Mouse (Mus musculus) liver, adult 2 months (tissue): Measurements from ENCODE around the gene Nccrp1. TPM values are rescaled to one million over a fixed set of nuclear protein-coding genes. Genes with fewer than 3 reads are reported as not detected.
A peak's percentile ranks its signal among the peaks of the same experiment; 100 is the strongest.

Experiments
- DNase-seq: peaks from one replicate; pipeline ENCODE4 v3.0.0-alpha.2; 2011; ENCODE audit warnings: low read depth, low spot score; ENCODE audit errors: extremely low read depth
- H3K27ac ChIP-seq: fragments of 200-500 bp; replicated peaks from 2 replicates; pipeline ENCODE4 v1.5.1; 2012; ENCODE audit warnings: low read depth, mild to moderate bottlenecking, control low read depth, inconsistent platforms, low read length; ENCODE audit not compliant: insufficient read depth
- H3K27me3 ChIP-seq: fragments of 200-500 bp; 2 replicates; pipeline ENCODE4 v1.6.1; 2012; ENCODE audit warnings: mild to moderate bottlenecking, moderate library complexity, low read length, inconsistent platforms; ENCODE audit not compliant: control insufficient read depth, insufficient read depth
- H3K36me3 ChIP-seq: fragments of 200-500 bp; 2 replicates; pipeline ENCODE4 v1.6.1; 2012; ENCODE audit warnings: low read length, inconsistent platforms; ENCODE audit not compliant: control insufficient read depth, insufficient read depth
- H3K4me1 ChIP-seq: fragments of 200-500 bp; 2 replicates; pipeline ENCODE4 v1.6.1; 2011; ENCODE audit warnings: low read length; ENCODE audit not compliant: control insufficient read depth, insufficient read depth
- H3K4me3 ChIP-seq: fragments of 200-500 bp; 2 replicates; pipeline ENCODE4 v1.5.1; 2011; ENCODE audit warnings: low read depth, mild to moderate bottlenecking, control low read depth, low read length, moderate library complexity; ENCODE audit not compliant: insufficient read depth
- H3K79me2 ChIP-seq: fragments of 200-500 bp; 2 replicates; pipeline ENCODE4 v1.6.1; 2012; ENCODE audit warnings: inconsistent platforms, mild to moderate bottlenecking, low read length, moderate library complexity; ENCODE audit not compliant: control insufficient read depth, insufficient read depth
- H3K9ac ChIP-seq: fragments of 200-500 bp; 2 replicates; pipeline ENCODE4 v1.6.1; 2012; ENCODE audit warnings: low read depth, mild to moderate bottlenecking, control low read depth, inconsistent platforms, low read length
- CTCF ChIP-seq: fragments of 200-500 bp; IDR thresholded peaks from 2 replicates; pipeline ENCODE4 v1.5.1; 2011; ENCODE audit warnings: low read depth, low read length, control low read depth
- POLR2A ChIP-seq: fragments of 200-500 bp; IDR thresholded peaks from 2 replicates; pipeline ENCODE4 v1.6.1; 2011; ENCODE audit warnings: low read length, control low read depth; ENCODE audit not compliant: insufficient read depth; ENCODE audit errors: extremely low read depth
- WGBS: fragments of 180-500 bp; shearing (Covaris S2); methylation state at CpG from one replicate; pipeline ENCODE4 v1.1.7; 2018; 5-methylcytosine and 5-hydroxymethylcytosine counted together
- polyA plus RNA-seq: library from polyadenylated mRNA; depleted of rRNA; stranded (reverse); fragments of >200 nt; gene quantifications from 2 replicates; pipeline ENCODE4 v1.2.3, GENCODE M21; 2012
- total RNA-seq: library from RNA; depleted of rRNA; stranded (reverse); fragments of >200 nt; gene quantifications from 2 replicates; pipeline ENCODE4 v1.2.3, GENCODE M21; 2014

The Nccrp1 gene
- total and polyA plus RNA-seq, 2 experiments = 0.05 TPM; not detected in 1

GRCm38 (mm10) chr7:28558486-28558885 lies 11.4 kb upstream of the Nccrp1 start:
- Histone ChIP-seq H3K36me3 (peaks cover 4% of the 10 kb centered on the region; the same call in 1 of the 2 replicates), H3K79me2 (no peaks in the 10 kb centered on the region), H3K4me3 (no peak overlapping the region), H3K9ac (no peak overlapping the region), H3K27ac (no peak overlapping the region), H3K27me3 (no peaks in the 10 kb centered on the region), H3K4me1 (no peaks in the 10 kb centered on the region)
- TF ChIP-seq POLR2A = no peak
- TF ChIP-seq CTCF = no peak
- peak; percentile 67 for DNase-seq
- WGBS = 31% methylated on average over 4 of the region's 4 CpGs

- Histone ChIP-seq H3K27ac (no peak overlapping the region), H3K9ac (no peak overlapping the region), H3K4me1 (no peaks in the 10 kb centered on the region), H3K36me3 (peaks cover 4% of the 10 kb centered on the region; the same call in 1 of the 2 replicates), H3K27me3 (no peaks in the 10 kb centered on the region), H3K79me2 (no peaks in the 10 kb centered on the region), H3K4me3 (no peak overlapping the region)
- no peak for TF ChIP-seq CTCF
- TF ChIP-seq POLR2A = no peak
- WGBS = 84% methylated on average over 6 of the region's 6 CpGs
- no peak for DNase-seq
Measured at GRCm38 (mm10) chr7:28557708-28558107, 10.7 kb upstream of the Nccrp1 start.

GRCm38 (mm10) chr7:28557069-28557468 lies 10.0 kb upstream of the Nccrp1 start:
- H3K4me1 ChIP-seq = no peaks in the 10 kb centered on the region
- DNase-seq = no peak
- peaks cover 4% of the 10 kb centered on the region; the same call in 1 of the 2 replicates for H3K36me3 ChIP-seq
- no peak overlapping the region for H3K4me3 ChIP-seq
- H3K27me3 ChIP-seq = no peaks in the 10 kb centered on the region
- no peak overlapping the region for H3K9ac ChIP-seq
- no peak overlapping the region for H3K27ac ChIP-seq
- H3K79me2 ChIP-seq = no peaks in the 10 kb centered on the region
- WGBS = 72% methylated on average over 5 of the region's 5 CpGs
- no peak for TF ChIP-seq CTCF

- Histone ChIP-seq H3K9ac (no peak overlapping the region), H3K36me3 (peaks cover 4% of the 10 kb centered on the region; the same call in 1 of the 2 replicates), H3K79me2 (no peaks in the 10 kb centered on the region), H3K4me1 (no peaks in the 10 kb centered on the region), H3K4me3 (no peak overlapping the region), H3K27ac (no peak overlapping the region), H3K27me3 (no peaks in the 10 kb centered on the region)
- no peak for DNase-seq
- TF ChIP-seq POLR2A (no peak), CTCF (no peak)
- WGBS = 9% methylated on average over 5 of the region's 5 CpGs
Measured at GRCm38 (mm10) chr7:28555939-28556535, 9.0 kb upstream of the Nccrp1 start.

- no peak overlapping the region for H3K9ac ChIP-seq
- WGBS = 89% methylated on average over 6 of the region's 6 CpGs
- no peak for TF ChIP-seq CTCF
- no peak for TF ChIP-seq POLR2A
- no peaks in the 10 kb centered on the region for H3K4me1 ChIP-seq
- no peaks in the 10 kb centered on the region for H3K36me3 ChIP-seq
- H3K79me2 ChIP-seq = no peaks in the 10 kb centered on the region
- no peak overlapping the region for H3K4me3 ChIP-seq
- H3K27me3 ChIP-seq = no peaks in the 10 kb centered on the region
- DNase-seq = no peak
- no peak overlapping the region for H3K27ac ChIP-seq
Measured at GRCm38 (mm10) chr7:28553076-28553475, 6.0 kb upstream of the Nccrp1 start.

GRCm38 (mm10) chr7:28547628-28548027 lies 574 bp upstream of the Nccrp1 start:
- Histone ChIP-seq H3K4me1 (peaks cover 2% of the 10 kb centered on the region; the same call in 1 of the 2 replicates), H3K9ac (no peak overlapping the region), H3K79me2 (no peaks in the 10 kb centered on the region), H3K4me3 (no peak overlapping the region), H3K36me3 (no peaks in the 10 kb centered on the region), H3K27ac (no peak overlapping the region), H3K27me3 (no peaks in the 10 kb centered on the region; the same call in 1 of the 2 replicates)
- no peak for DNase-seq
- TF ChIP-seq POLR2A = no peak
- TF ChIP-seq CTCF = no peak
- 62% methylated on average over 7 of the region's 7 CpGs for WGBS
